Mouse (Mus musculus) CH12.LX (cell line): ENCODE results near the gene Maml1. TPM values are rescaled to one million over a fixed set of nuclear protein-coding genes. Genes with fewer than 3 reads are reported as not detected.

Experiments used
- DNase-seq: peaks from one replicate; pipeline ENCODE4 v3.0.0-alpha.2; 2013; ENCODE audit errors: extremely low read depth
- H3K27ac ChIP-seq: 2 replicates; pipeline ENCODE4 v1.5.1; 2012; ENCODE audit warnings: low read depth, mild to moderate bottlenecking, control low read depth, moderate library complexity; ENCODE audit not compliant: insufficient read depth
- H3K27me3 ChIP-seq: replicated peaks from 2 replicates; pipeline ENCODE3; 2012; ENCODE audit warnings: inconsistent platforms
- H3K36me3 ChIP-seq, 2 experiments: replicated peaks in 1 of 2; 2 replicates each; pipeline versions ENCODE3 to v1.6.1; 2012; ENCODE audit warnings: inconsistent platforms in 1 of 2, low read length in 1 of 2, mild to moderate bottlenecking in 1 of 2, mixed read lengths in 1 of 2, moderate library complexity in 1 of 2; ENCODE audit not compliant: control insufficient read depth in 1 of 2, insufficient read depth in 1 of 2
- H3K4me1 ChIP-seq, 2 experiments: 2 replicates each; pipeline ENCODE4 v1.6.1; 2012; ENCODE audit warnings: inconsistent platforms in 1 of 2, moderate library complexity in 1 of 2; ENCODE audit not compliant: insufficient read depth in 2 of 2, control insufficient read depth in 1 of 2
- H3K4me2 ChIP-seq: 2 replicates; pipeline ENCODE4 v1.6.1; 2012; ENCODE audit warnings: low read depth, mild to moderate bottlenecking, control low read depth; ENCODE audit not compliant: poor library complexity, insufficient read depth, severe bottlenecking
- H3K4me3 ChIP-seq, 3 experiments: fragments of 150-350 bp in 1 of 3; sonication (generic) in 1 of 3; replicated peaks in 1 of 3; 2 replicates each; pipeline versions ENCODE3 to v1.5.1; 2011 to 2012; ENCODE audit warnings: low read depth in 2 of 3, low read length in 2 of 3, mild to moderate bottlenecking in 2 of 3, moderate library complexity in 2 of 3, control low read depth in 1 of 3, improper control_type of control experiment in 1 of 3, inconsistent platforms in 1 of 3, mixed read lengths in 1 of 3; ENCODE audit not compliant: poor library complexity in 1 of 3
- H3K79me2 ChIP-seq: replicated peaks from 2 replicates; pipeline ENCODE4 v1.6.1; 2012; ENCODE audit warnings: mild to moderate bottlenecking, moderate library complexity; ENCODE audit not compliant: control insufficient read depth, poor library complexity, insufficient read depth, severe bottlenecking; ENCODE audit errors: extremely low read depth
- H3K9ac ChIP-seq: 2 replicates; pipeline ENCODE4 v1.6.1; 2012; ENCODE audit warnings: low read depth, mild to moderate bottlenecking, control low read depth, moderate library complexity; ENCODE audit not compliant: insufficient read depth
- H3K9me3 ChIP-seq: replicated peaks from 2 replicates; pipeline ENCODE3; 2012; ENCODE audit warnings: low read length, inconsistent platforms, mixed read lengths
- BHLHE40 ChIP-seq: IDR thresholded peaks from 2 replicates; pipeline ENCODE4 v1.6.1; 2011; ENCODE audit warnings: mild to moderate bottlenecking, low read depth, low read length, improper control_type of control experiment
- CHD1 ChIP-seq: IDR thresholded peaks from 2 replicates; pipeline ENCODE4 v1.6.1; 2012; ENCODE audit warnings: low read depth, low read length, improper control_type of control experiment, inconsistent platforms
- CHD2 ChIP-seq: IDR thresholded peaks from 2 replicates; pipeline ENCODE4 v1.6.1; 2011; ENCODE audit warnings: low read length, improper control_type of control experiment
- CTCF ChIP-seq, 2 experiments: IDR thresholded peaks in 1 of 2; conservative IDR thresholded peaks in 1 of 2; 2 replicates each; pipeline ENCODE4 v1.5.1; 2011 to 2012; ENCODE audit warnings: low read depth in 2 of 2, low read length in 2 of 2, improper control_type of control experiment in 1 of 2, inconsistent platforms in 1 of 2, mild to moderate bottlenecking in 1 of 2, moderate library complexity in 1 of 2
- E2F4 ChIP-seq: IDR thresholded peaks from 2 replicates; pipeline ENCODE4 v1.6.1; 2011; ENCODE audit warnings: low read depth, low read length, improper control_type of control experiment; ENCODE audit not compliant: insufficient replicate concordance
- HCFC1 ChIP-seq: IDR thresholded peaks from 2 replicates; pipeline ENCODE4 v1.6.1; 2012; ENCODE audit warnings: low read depth, mild to moderate bottlenecking, inconsistent platforms, low read length, improper control_type of control experiment
- IRF4 ChIP-seq: IDR thresholded peaks from 2 replicates; pipeline ENCODE4 v1.6.1; 2014; ENCODE audit warnings: low read depth, mild to moderate bottlenecking, inconsistent platforms, low read length, improper control_type of control experiment
- JUN ChIP-seq: IDR thresholded peaks from 2 replicates; pipeline ENCODE4 v1.6.1; 2011; ENCODE audit warnings: low read depth, mild to moderate bottlenecking, low read length, improper control_type of control experiment, moderate library complexity; ENCODE audit not compliant: insufficient read depth
- JUND ChIP-seq: conservative IDR thresholded peaks from 2 replicates; pipeline ENCODE4 v1.6.1; 2011; ENCODE audit warnings: low read depth, low read length, improper control_type of control experiment
- KAT2A ChIP-seq: IDR thresholded peaks from 2 replicates; pipeline ENCODE4 v1.6.1; 2012; ENCODE audit warnings: low read length, improper control_type of control experiment, inconsistent platforms; ENCODE audit not compliant: insufficient replicate concordance
- MAFK ChIP-seq: IDR thresholded peaks from 2 replicates; pipeline ENCODE4 v1.6.1; 2011; ENCODE audit warnings: low read length, improper control_type of control experiment; ENCODE audit not compliant: insufficient replicate concordance
- MAZ ChIP-seq: IDR thresholded peaks from 2 replicates; pipeline ENCODE4 v1.6.1; 2012; ENCODE audit warnings: low read depth, mild to moderate bottlenecking, inconsistent platforms, low read length, improper control_type of control experiment, moderate library complexity
- MEF2A ChIP-seq: IDR thresholded peaks from 2 replicates; pipeline ENCODE4 v1.6.1; 2014; ENCODE audit warnings: low read depth, mild to moderate bottlenecking, inconsistent platforms, low read length, improper control_type of control experiment, borderline replicate concordance
- MYC ChIP-seq: IDR thresholded peaks from 2 replicates; pipeline ENCODE4 v1.6.1; 2011; ENCODE audit warnings: low read depth, mild to moderate bottlenecking, improper control_type of control experiment, low read length
- NRF1 ChIP-seq: IDR thresholded peaks from 2 replicates; pipeline ENCODE4 v1.6.1; 2014; ENCODE audit warnings: low read depth, mild to moderate bottlenecking, inconsistent platforms, low read length, improper control_type of control experiment, moderate library complexity
- POLR2A ChIP-seq: IDR thresholded peaks from 2 replicates; pipeline ENCODE4 v1.6.1; 2011; ENCODE audit warnings: low read depth, mild to moderate bottlenecking, improper control_type of control experiment, low read length
- RAD21 ChIP-seq: IDR thresholded peaks from 2 replicates; pipeline ENCODE4 v1.6.1; 2011; ENCODE audit warnings: low read depth, mild to moderate bottlenecking, low read length, improper control_type of control experiment, moderate library complexity
- SIN3A ChIP-seq: IDR thresholded peaks from 2 replicates; pipeline ENCODE4 v1.6.1; 2012; ENCODE audit warnings: low read length, improper control_type of control experiment, inconsistent platforms
- SMC3 ChIP-seq: IDR thresholded peaks from 2 replicates; pipeline ENCODE4 v1.6.1; 2011; ENCODE audit warnings: low read depth, low read length, improper control_type of control experiment
- USF1 ChIP-seq: IDR thresholded peaks from 2 replicates; pipeline ENCODE4 v1.6.1; 2014; ENCODE audit warnings: low read depth, mild to moderate bottlenecking, inconsistent platforms, low read length, improper control_type of control experiment
- ZC3H11A ChIP-seq: IDR thresholded peaks from 2 replicates; pipeline ENCODE4 v1.6.1; 2012; ENCODE audit warnings: low read depth, mild to moderate bottlenecking, inconsistent platforms, low read length, improper control_type of control experiment
- ZMIZ1 ChIP-seq: IDR thresholded peaks from 2 replicates; pipeline ENCODE4 v1.6.1; 2012; ENCODE audit warnings: low read depth, mild to moderate bottlenecking, inconsistent platforms, low read length, improper control_type of control experiment
- ZNF384 ChIP-seq: IDR thresholded peaks from 2 replicates; pipeline ENCODE4 v1.6.1; 2012; ENCODE audit warnings: low read depth, low read length, improper control_type of control experiment, inconsistent platforms
- dilution Hi-C: fragments of 300-500 bp; cut with MboI; formaldehyde crosslinking; loops from 2 replicates; pipeline ENCODE4 v1.14.3; 2020; ENCODE audit warnings: low sequenced_read_pairs; ENCODE audit not compliant: extremely low pct_unique_long_range_greater_than_20kb, extremely low pct_ligation_motif_present
- in situ Hi-C: fragments of 300-500 bp; cut with MboI; formaldehyde crosslinking; loops from 3 replicates; pipeline ENCODE4 v1.14.3; 2019; ENCODE audit warnings: low sequenced_read_pairs, low pct_ligation_motif_present, low pct_unique_long_range_greater_than_20kb, mixed read lengths
- polyA plus RNA-seq: library from polyadenylated mRNA; unstranded; fragments of >175 nt; gene quantifications from 2 replicates; pipeline ENCODE4 v1.2.1, GENCODE M21; 2012; ENCODE audit warnings: low read depth; ENCODE audit not compliant: insufficient read length
- total RNA-seq, 2 experiments: library from RNA; depleted of rRNA; stranded (reverse); fragments of 300-350 nt in 1 of 2; fragments of >200 nt in 1 of 2; gene quantifications; 2 replicates each; pipeline ENCODE4 v1.2.3; 2012 to 2014

Maml1 gene
- total and polyA plus RNA-seq, 3 experiments: 2.2 to 9.7 (median 5.4) TPM

GRCm38 (mm10) chr11:50275077-50275476 lies 17.0 kb downstream of the Maml1 start:
- H3K79me2 ChIP-seq: peaks cover 2% of the 10 kb centered on the region; the same call in 1 of the 2 replicates
- no peak overlapping the region for H3K4me3 ChIP-seq
- no peak for DNase-seq
- H3K9ac ChIP-seq: no peak overlapping the region
- peaks cover 10 to 38% of the 10 kb centered on the region in 2 experiments for H3K4me1 ChIP-seq
- in situ Hi-C loops (no loop called here), dilution Hi-C loops (no loop called here)
- H3K27ac ChIP-seq: no peak overlapping the region
- no peaks in the 10 kb centered on the region for H3K27me3 ChIP-seq
- H3K4me2 ChIP-seq: no peak overlapping the region
- peaks cover 8 to 57% of the 10 kb centered on the region in 2 experiments for H3K36me3 ChIP-seq
- H3K9me3 ChIP-seq: peaks cover 2% of the 10 kb centered on the region
- no peak for TF ChIP-seq MAZ
- TF ChIP-seq USF1: no peak
- no peak for TF ChIP-seq ZC3H11A
- no peak for TF ChIP-seq SMC3
- TF ChIP-seq E2F4: no peak
- TF ChIP-seq ZNF384: no peak
- no peak for TF ChIP-seq MYC
- no peak for TF ChIP-seq ZMIZ1
- TF ChIP-seq IRF4: no peak
- no peak for TF ChIP-seq CHD2
- TF ChIP-seq CTCF (conservative IDR thresholded peaks at IDR 0.05 in 1 of 2, IDR thresholded peaks at IDR 0.05 in 1 of 2; ENCODE audit: low read depth in 2 of 2, low read length in 2 of 2): no peak
- TF ChIP-seq MEF2A: no peak
- no peak for TF ChIP-seq JUN
- no peak for TF ChIP-seq MAFK
- TF ChIP-seq JUND: no peak
- TF ChIP-seq SIN3A: no peak
- no peak for TF ChIP-seq HCFC1

- dilution Hi-C loops: no loop called here
- DNase-seq: no peak
- Histone ChIP-seq H3K27ac (no peak overlapping the region), H3K9me3 (peaks cover 2% of the 10 kb centered on the region), H3K4me3 (no peak overlapping the region), H3K4me2 (no peak overlapping the region)
- in situ Hi-C loops: no loop called here
- TF ChIP-seq KAT2A (no peak), ZNF384 (no peak), MEF2A (no peak), ZC3H11A (no peak), IRF4 (no peak), CTCF (conservative IDR thresholded peaks at IDR 0.05 in 1 of 2, IDR thresholded peaks at IDR 0.05 in 1 of 2; ENCODE audit: low read depth in 2 of 2, low read length in 2 of 2) (no peak), CHD1 (no peak), CHD2 (no peak), USF1 (no peak), NRF1 (no peak), POLR2A (no peak), RAD21 (no peak), BHLHE40 (no peak)
- TF ChIP-seq, all 38 proteins: peak for 0
- H3K36me3 ChIP-seq: peaks cover 9 to 52% of the 10 kb centered on the region in 2 experiments
- no peak overlapping the region for H3K9ac ChIP-seq
- no peaks in the 10 kb centered on the region for H3K27me3 ChIP-seq
- H3K79me2 ChIP-seq: 0 out of 2 replicates have a peak, but pooled peaks cover 2% of the 10 kb centered on the region
- H3K4me1 ChIP-seq: peaks cover 10 to 36% of the 10 kb centered on the region in 2 experiments
These were observed 19.3 kb downstream of the Maml1 start for GRCm38 (mm10) chr11:50272819-50273218.
